Mouse (Mus musculus) embryonic facial prominence, embryonic 12.5 days (tissue): ENCODE measurements around the gene Fgd2. TPM values are rescaled to one million over a fixed set of nuclear protein-coding genes. Genes with fewer than 3 reads are reported as not detected.

Experiments used
- ATAC-seq: fragments of 200-750 bp; cut with Nextera tagmentation; 2 replicates; pipeline ENCODE4 v1.8.0; 2017; ENCODE audit not compliant: insufficient number of reproducible peaks, insufficient read depth, low FRiP score, low TSS enrichment
- H3K27ac ChIP-seq: fragments of 300-500 bp; sonication (generic); 2 replicates; pipeline ENCODE4 v1.5.1; 2016; ENCODE audit warnings: mild to moderate bottlenecking
- H3K27me3 ChIP-seq: fragments of 300-500 bp; sonication (generic); 2 replicates; pipeline ENCODE4 v1.6.1; 2016; ENCODE audit warnings: mild to moderate bottlenecking, moderate library complexity
- H3K36me3 ChIP-seq: fragments of 300-500 bp; sonication (generic); 2 replicates; pipeline ENCODE4 v1.6.1; 2016; ENCODE audit warnings: mild to moderate bottlenecking
- H3K4me1 ChIP-seq: fragments of 300-500 bp; sonication (generic); 2 replicates; pipeline ENCODE4 v1.6.1; 2016
- H3K4me2 ChIP-seq: fragments of 300-500 bp; sonication (generic); replicated peaks from 2 replicates; pipeline ENCODE4 v1.6.1; 2016; ENCODE audit warnings: mild to moderate bottlenecking, moderate library complexity
- H3K4me3 ChIP-seq: fragments of 300-500 bp; sonication (generic); 2 replicates; pipeline ENCODE4 v1.5.1; 2016; ENCODE audit warnings: mild to moderate bottlenecking
- H3K9ac ChIP-seq: fragments of 300-500 bp; sonication (generic); 2 replicates; pipeline ENCODE4 v1.6.1; 2016; ENCODE audit warnings: mild to moderate bottlenecking, moderate library complexity
- H3K9me3 ChIP-seq: fragments of 300-500 bp; sonication (generic); 2 replicates; pipeline ENCODE4 v1.6.1; 2016; ENCODE audit warnings: mild to moderate bottlenecking, moderate library complexity
- WGBS: fragments of 180-500 bp; shearing (Covaris S2); methylation state at CpG from one replicate; pipeline ENCODE4 v1.1.7; 2016; 5-methylcytosine and 5-hydroxymethylcytosine counted together
- polyA plus RNA-seq: library from polyadenylated mRNA; unstranded; fragments of >200 nt; fragmentation: Nextera tagmentation; extraction: Ambion mirVana; gene quantifications from 2 replicates; pipeline ENCODE4 v1.2.1, GENCODE M21; 2016

The Fgd2 gene
- polyA plus RNA-seq, 1 experiment from 2014 or later, result 9.3 TPM

DNA sequence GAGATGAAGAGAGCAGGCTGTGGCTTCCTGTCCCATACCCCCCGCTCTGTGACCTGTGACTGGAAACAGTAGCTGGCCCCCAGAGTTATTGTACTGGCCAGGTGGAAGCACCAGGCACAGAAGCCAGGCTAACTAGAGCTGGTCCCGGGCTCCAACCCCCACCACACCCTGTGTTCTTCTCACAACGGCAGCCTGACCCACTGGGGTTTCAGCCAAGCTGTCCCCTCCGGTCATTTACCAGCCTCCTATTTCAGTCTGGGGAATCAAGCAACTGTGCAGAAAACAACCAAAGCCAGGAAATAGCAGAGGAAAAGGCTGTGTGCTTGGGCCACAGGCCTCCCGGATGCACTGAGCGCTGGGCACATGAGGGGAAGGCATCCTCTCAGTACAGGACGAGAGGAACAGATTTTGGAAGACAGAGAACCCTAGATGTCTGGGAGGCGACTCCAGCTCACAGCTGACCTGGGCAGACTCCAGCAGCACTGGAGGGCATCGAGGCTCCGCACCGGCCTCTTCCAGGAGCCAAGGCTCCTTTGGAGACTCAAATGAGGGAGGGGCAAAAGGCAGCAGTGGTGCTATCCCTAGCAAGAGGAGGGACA lies 21.4 kb upstream of the Fgd2 start:
- 83% methylated on average over 11 of the region's 11 CpGs for WGBS
- H3K27ac ChIP-seq, result peak overlapping the region; percentile 32; the same call in 1 of the 2 replicates
- H3K9ac ChIP-seq, result no peak overlapping the region
- no peak for ATAC-seq
- H3K4me3 ChIP-seq, result no peak overlapping the region
- H3K36me3 ChIP-seq, result peaks cover 79% of the 10 kb centered on the region
- H3K4me1 ChIP-seq, result peaks cover 27% of the 10 kb centered on the region
- no peak overlapping the region for H3K4me2 ChIP-seq
- H3K27me3 ChIP-seq, result no peaks in the 10 kb centered on the region
- no peaks in the 10 kb centered on the region for H3K9me3 ChIP-seq

GRCm38 (mm10) chr17:29340406-29341261 lies 20.1 kb upstream of the Fgd2 start:
- Histone ChIP-seq H3K27me3 (no peaks in the 10 kb centered on the region), H3K4me1 (peaks cover 32% of the 10 kb centered on the region), H3K9ac (peak overlapping the region; percentile 34; the same call in 1 of the 2 replicates), H3K4me3 (no peak overlapping the region), H3K36me3 (peaks cover 74% of the 10 kb centered on the region), H3K27ac (peak overlapping the region; percentile 77), H3K4me2 (0 out of 2 replicates have a peak overlapping the region, but pooled peaks have one; percentile 23), H3K9me3 (no peaks in the 10 kb centered on the region)
- no peak for ATAC-seq
- 74% methylated on average over 18 of the region's 18 CpGs for WGBS

DNA sequence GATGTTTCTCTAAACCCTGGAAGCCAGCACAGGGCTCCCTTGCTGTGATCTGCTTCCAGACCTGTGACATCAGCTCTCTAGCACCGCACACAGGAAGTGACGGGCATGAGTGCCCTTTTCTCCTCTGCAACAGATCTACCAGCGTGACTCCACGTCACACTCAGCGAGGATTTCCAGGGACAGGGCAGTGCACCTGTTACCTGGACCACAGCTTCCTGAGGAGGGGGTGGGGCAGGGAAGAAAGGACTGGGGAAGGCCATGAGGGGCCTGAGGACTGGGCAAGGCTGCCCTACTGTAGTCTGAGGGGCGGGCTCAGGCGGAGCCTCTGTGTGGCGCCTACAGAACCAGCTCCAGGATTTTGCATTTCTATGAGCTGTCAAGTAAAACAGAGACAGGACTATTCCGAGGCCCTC lies 19.1 kb upstream of the Fgd2 start:
- peak overlapping the region; percentile 34; the same call in 1 of the 2 replicates for H3K9ac ChIP-seq

DNA sequence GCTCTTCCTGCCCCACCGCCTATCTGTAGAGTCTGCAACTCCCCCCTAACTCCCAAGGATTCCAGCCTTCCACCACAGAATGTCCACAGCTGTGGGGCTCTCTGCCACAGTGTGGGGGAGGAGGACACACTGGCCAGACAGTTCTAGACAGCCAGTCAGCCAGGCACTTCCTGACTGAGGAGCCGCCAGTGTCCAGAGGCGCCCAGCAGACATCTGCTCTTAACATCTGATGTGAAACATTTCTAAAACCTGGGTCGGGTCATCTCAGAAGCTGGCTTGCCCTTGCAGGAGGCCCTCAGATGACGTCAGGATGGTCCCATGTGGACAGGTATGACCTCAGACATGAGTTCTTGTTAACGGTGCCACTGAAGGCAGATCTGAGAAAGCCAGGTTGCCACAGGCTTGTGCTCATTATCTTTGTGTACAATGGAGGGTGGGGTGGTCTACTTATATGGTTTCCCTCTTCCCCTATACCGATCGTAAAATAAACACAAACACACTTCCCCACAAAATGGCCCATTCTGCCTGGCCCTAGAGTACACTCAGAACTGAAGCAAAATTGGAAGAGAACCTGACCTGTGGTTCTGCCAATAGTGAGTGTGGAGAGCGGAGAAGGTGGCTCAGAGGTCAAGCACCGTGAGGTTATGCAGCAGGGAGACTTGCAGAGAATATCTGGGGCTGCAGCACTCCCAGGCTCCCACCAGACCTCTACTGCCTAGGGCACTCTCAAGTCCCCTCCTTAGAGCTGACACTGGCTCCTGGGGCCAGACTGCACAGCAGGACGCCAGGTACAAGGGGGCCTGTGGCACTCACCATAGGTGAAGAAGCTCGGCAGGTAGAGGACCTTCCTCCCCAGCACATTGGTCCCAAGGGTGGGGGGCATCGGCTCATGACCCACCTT lies 18.5 kb upstream of the Fgd2 start:
- Histone ChIP-seq H3K9me3 (no peaks in the 10 kb centered on the region), H3K27ac (peak overlapping the region; percentile 77), H3K36me3 (peaks cover 58% of the 10 kb centered on the region), H3K27me3 (no peaks in the 10 kb centered on the region), H3K9ac (peak overlapping the region; percentile 34), H3K4me2 (peak overlapping the region; percentile 23; the same call in 1 of the 2 replicates), H3K4me3 (no peak overlapping the region), H3K4me1 (peaks cover 43% of the 10 kb centered on the region)
- ATAC-seq, result no peak; the same call in 1 of the 2 replicates
- 38% methylated on average over 13 of the region's 13 CpGs for WGBS

More for the DNA sequence above, 19.1 kb upstream of the Fgd2 start:
- peaks cover 41% of the 10 kb centered on the region for H3K4me1 ChIP-seq
- peak overlapping the region; percentile 77 for H3K27ac ChIP-seq
- peak overlapping the region; percentile 23; the same call in 1 of the 2 replicates for H3K4me2 ChIP-seq
- H3K27me3 ChIP-seq, result no peaks in the 10 kb centered on the region
- no peak overlapping the region for H3K4me3 ChIP-seq
- ATAC-seq, result peak; percentile 36
- 19% methylated on average over 9 of the region's 9 CpGs for WGBS
- H3K36me3 ChIP-seq, result peaks cover 64% of the 10 kb centered on the region
- no peaks in the 10 kb centered on the region for H3K9me3 ChIP-seq

DNA sequence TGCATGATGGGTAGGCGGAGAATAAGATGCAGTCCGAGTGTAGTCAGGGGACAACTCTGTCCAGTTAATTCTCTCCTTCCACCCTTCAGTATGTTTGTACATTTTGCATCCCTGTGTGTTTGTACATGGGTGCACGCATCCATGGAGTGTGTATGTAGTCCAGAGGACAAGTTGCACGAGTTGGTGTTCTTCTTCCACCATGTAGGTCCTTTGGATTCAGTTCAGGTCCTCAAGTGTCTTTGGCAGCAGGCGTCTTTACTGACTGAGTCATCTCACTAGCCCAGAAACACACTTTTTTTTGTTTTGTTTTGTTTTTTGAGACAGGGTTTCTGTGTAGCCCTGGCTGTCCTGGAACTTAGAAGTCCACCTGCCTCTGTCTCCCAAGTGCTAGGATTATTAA lies 17.5 kb upstream of the Fgd2 start:
- Histone ChIP-seq H3K4me3 (no peak overlapping the region), H3K36me3 (peaks cover 50% of the 10 kb centered on the region), H3K27me3 (no peaks in the 10 kb centered on the region), H3K9me3 (no peaks in the 10 kb centered on the region), H3K9ac (no peak overlapping the region), H3K4me2 (no peak overlapping the region), H3K4me1 (peaks cover 46% of the 10 kb centered on the region), H3K27ac (0 out of 2 replicates have a peak overlapping the region, but pooled peaks have one; percentile 77)
- WGBS, result 92% methylated on average over 5 of the region's 5 CpGs
- ATAC-seq, result no peak

- H3K9ac ChIP-seq, result no peak overlapping the region
- 95% methylated on average over 12 of the region's 12 CpGs for WGBS
- H3K4me1 ChIP-seq, result peaks cover 51% of the 10 kb centered on the region
- no peaks in the 10 kb centered on the region for H3K9me3 ChIP-seq
- H3K4me2 ChIP-seq, result peak overlapping the region; percentile 67; the same call in 1 of the 2 replicates
- H3K27ac ChIP-seq, result no peak overlapping the region
- peaks cover 29% of the 10 kb centered on the region for H3K36me3 ChIP-seq
- no peak for ATAC-seq
- no peak overlapping the region for H3K4me3 ChIP-seq
- H3K27me3 ChIP-seq, result no peaks in the 10 kb centered on the region
These were observed 15.4 kb upstream of the Fgd2 start for GRCm38 (mm10) chr17:29345272-29345671.

DNA sequence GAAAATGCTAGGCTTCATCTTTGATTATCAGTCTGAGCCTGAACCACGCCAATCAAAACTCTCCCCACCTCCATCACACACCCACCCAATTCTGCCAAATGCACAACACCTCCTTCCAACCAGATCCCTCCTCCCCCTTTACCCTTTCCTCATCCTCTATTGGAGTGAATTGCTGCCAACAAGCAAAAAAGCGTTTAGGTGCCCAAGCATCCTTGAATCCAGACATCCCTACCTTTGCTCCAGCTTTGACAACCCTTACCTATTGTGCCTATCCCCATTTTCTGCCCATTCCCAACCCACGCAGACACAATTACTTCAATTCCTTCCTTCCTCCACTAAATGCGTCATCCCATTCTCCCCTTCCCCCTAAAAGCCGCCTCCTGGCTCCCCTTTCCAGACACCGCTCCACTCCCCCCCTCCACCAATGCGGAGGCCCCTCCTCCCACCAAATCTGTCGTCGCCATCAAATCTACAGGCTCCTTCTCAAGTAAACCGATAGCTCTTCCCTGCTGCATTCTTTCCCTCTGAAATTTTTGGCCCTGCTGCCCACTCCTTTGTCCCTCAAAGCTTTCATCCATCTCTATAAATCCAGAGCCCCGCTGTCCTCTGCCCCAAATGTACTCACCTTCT lies 14.1 kb upstream of the Fgd2 start:
- H3K4me3 ChIP-seq, result peak overlapping the region; percentile 92
- H3K27me3 ChIP-seq, result no peaks in the 10 kb centered on the region
- ATAC-seq, result no peak
- 4% methylated on average over 11 of the region's 11 CpGs for WGBS
- H3K36me3 ChIP-seq, result peaks cover 24% of the 10 kb centered on the region
- H3K9ac ChIP-seq, result peak overlapping the region; percentile 89
- H3K4me2 ChIP-seq, result peak overlapping the region; percentile 67
- H3K27ac ChIP-seq, result peak overlapping the region; percentile 92
- H3K4me1 ChIP-seq, result peaks cover 39% of the 10 kb centered on the region
- H3K9me3 ChIP-seq, result no peaks in the 10 kb centered on the region

DNA sequence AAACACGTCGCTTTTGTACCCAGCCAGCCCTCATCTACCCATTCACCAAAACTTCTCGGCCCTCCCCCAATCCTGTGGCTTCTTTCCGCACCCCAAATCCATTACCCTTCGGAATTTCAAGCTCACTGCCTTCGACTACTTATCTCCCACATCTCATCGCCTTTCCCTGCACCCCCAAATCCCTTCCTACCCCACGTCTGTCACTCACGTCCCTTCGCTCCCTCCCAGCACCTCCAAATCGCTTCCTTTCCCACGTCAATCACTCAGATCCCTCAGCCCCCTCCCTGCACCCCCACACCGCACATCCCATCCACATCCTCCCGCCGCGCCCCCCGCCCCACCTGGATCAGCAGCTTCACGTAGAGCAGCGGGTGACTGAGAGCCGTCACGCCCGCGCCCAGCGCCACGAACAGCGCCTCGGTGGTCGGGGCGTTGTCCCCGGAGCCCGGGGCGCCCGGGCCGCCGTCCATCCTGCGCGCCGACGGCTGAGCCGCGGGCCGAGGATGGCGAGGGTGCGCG lies 13.5 kb upstream of the Fgd2 start:
- 0 out of 2 replicates have a peak, but pooled peaks have one; percentile 2 for ATAC-seq
- Histone ChIP-seq H3K9me3 (no peaks in the 10 kb centered on the region), H3K27me3 (no peaks in the 10 kb centered on the region), H3K4me1 (peaks cover 33% of the 10 kb centered on the region), H3K4me2 (peak overlapping the region; percentile 67), H3K27ac (peak overlapping the region; percentile 92), H3K36me3 (peaks cover 24% of the 10 kb centered on the region), H3K4me3 (peak overlapping the region; percentile 92), H3K9ac (peak overlapping the region; percentile 89)
- WGBS, result under 1% methylated on average over 45 of the region's 45 CpGs

- no peaks in the 10 kb centered on the region for H3K27me3 ChIP-seq
- H3K4me2 ChIP-seq, result peak within 1 kb of the TSS; percentile 67
- no peaks in the 10 kb centered on the region for H3K9me3 ChIP-seq
- 2% methylated on average over 52 of the region's 53 CpGs for WGBS
- peaks cover 21% of the 10 kb centered on the region for H3K36me3 ChIP-seq
- peaks cover 27% of the 10 kb centered on the region for H3K4me1 ChIP-seq
- ATAC-seq, result peak; percentile 95
- H3K4me3 ChIP-seq, result peak within 1 kb of the TSS; percentile 92
- peak within 1 kb of the TSS; percentile 89 for H3K9ac ChIP-seq
- H3K27ac ChIP-seq, result peak within 1 kb of the TSS; percentile 92
These were observed 13.0 kb upstream of the Fgd2 start, which contains the start of gene Mtch1 for GRCm38 (mm10) chr17:29347645-29348256. TSS of gene Mtch1 (minus strand) at chr17:29347934.

GRCm38 (mm10) chr17:29348996-29349395 lies 11.7 kb upstream of the Fgd2 start:
- Histone ChIP-seq H3K9ac (no peak overlapping the region), H3K36me3 (peaks cover 8% of the 10 kb centered on the region), H3K27me3 (no peaks in the 10 kb centered on the region), H3K9me3 (no peaks in the 10 kb centered on the region), H3K4me2 (no peak overlapping the region), H3K27ac (no peak overlapping the region), H3K4me1 (peaks cover 25% of the 10 kb centered on the region), H3K4me3 (no peak overlapping the region)
- WGBS, result 85% methylated on average over 2 of the region's 2 CpGs
- no peak for ATAC-seq
